Comparison of ENCODE assay signal across 22 mouse cellular contexts in genomic region chr6:146615891-146616290, GRCm38 (mm10). TPM values are rescaled to one million over a fixed set of nuclear protein-coding genes. Genes with fewer than 3 reads are reported as not detected.
DNase-seq lines count a peak whose midpoint lies in the region; ATAC-seq and TF ChIP-seq lines count a peak whose summit lies in the region.
"Had no signal": no experiment of that assay in that cellular context is flagged by ENCODE, and none has a peak within 500 bp of the region (broad histone marks: within the 10 kb centered on the region; RNA-seq: fewer than 3 reads in every experiment).

No protein-coding gene starts in this region.

- TF ChIP-seq CTCF in C2C12 (IDR thresholded peaks at IDR 0.05; ENCODE audit: control insufficient read depth, insufficient read depth, insufficient read length) = no peak

- peak; percentile 21 for ATAC-seq in inflammation-experienced regulatory T-cells, adult 6 months
- ATAC-seq: activated CD4-positive, CD25-positive, alpha-beta regulatory T cell, adult 4 months; forebrain, embryonic 13.5 days; forebrain, embryonic 15.5 days; forebrain, postnatal 0 days had no signal

- H3ac ChIP-seq in C2C12 (ENCODE audit: control insufficient read depth, insufficient read length, low read depth) = no peak overlapping the region

- H3K79me3 ChIP-seq in C2C12 (ENCODE audit: low read depth) = no peaks in the 10 kb centered on the region

- no peaks in the 10 kb centered on the region for H3K27me3 ChIP-seq in C2C12 (ENCODE audit: control insufficient read depth, insufficient read depth, insufficient read length)
- H3K27me3 ChIP-seq: embryonic facial prominence, embryonic 12.5 days; forebrain, embryonic 13.5 days; forebrain, embryonic 15.5 days had no signal

- H3K4me3 ChIP-seq in C2C12 (ENCODE audit: insufficient read depth, poor library complexity, severe bottlenecking) = no peak overlapping the region
- H3K4me3 ChIP-seq: embryonic facial prominence, embryonic 10.5 days; embryonic facial prominence, embryonic 12.5 days; forebrain, embryonic 13.5 days; forebrain, embryonic 15.5 days had no signal

- H3K36me3 ChIP-seq in C2C12 (ENCODE audit: control insufficient read depth, insufficient read depth) = no peaks in the 10 kb centered on the region

- peak; percentile 78 for DNase-seq in heart, adult 11 months
- no peak for DNase-seq in heart, postnatal 14 days
- DNase-seq in 3T3-L1 (ENCODE audit: low read depth, low spot score) = peak; percentile 48
- no peak for DNase-seq in cerebellum, adult 9-11 months
- DNase-seq in urinary bladder, postnatal 10 days (ENCODE audit: low spot score) = no peak
- DNase-seq: adrenal gland, adult 8-10 months; adrenal gland, postnatal 14 days; adrenal gland, postnatal 36 days; B cell, adult 2 months; cerebellum, adult 11-12 months; cerebellum, adult 2 months; cerebellum, adult 9-10 months; cerebellum, postnatal 14 days; cerebellum, postnatal 36 days; forebrain, postnatal 0 days had no signal

- intact Hi-C loops in heart, postnatal 14 days (cut with DNase I) = no loop called here

- no peaks in the 10 kb centered on the region for H3K79me2 ChIP-seq in C2C12 (ENCODE audit: control insufficient read depth, insufficient read depth)

TF ChIP-seq in C2C12, 6 proteins besides CTCF, POLR2A, EP300 and RAD21:
- TF ChIP-seq USF1 (IDR thresholded peaks at IDR 0.05; ENCODE audit: low read depth) (peak; percentile 20), FOSL1 (IDR thresholded peaks at IDR 0.05; ENCODE audit: insufficient read depth, low read length, poor library complexity, severe bottlenecking) (no peak), MAX (IDR thresholded peaks at IDR 0.05) (no peak), CEBPB (IDR thresholded peaks at IDR 0.05; ENCODE audit: low read depth) (no peak), MYOG (IDR thresholded peaks at IDR 0.05; ENCODE audit: control insufficient read depth, extremely low read depth, insufficient read length) (no peak)
TF ChIP-seq in C2C12: peak in this region for 1.

RNA-seq across cellular contexts. Expression of gene Med21, which starts 26.5 kb away (rescaled TPM):
- 10 to 100 TPM; 51.3 to 55.2 TPM for total RNA-seq in heart, postnatal 14 days (2021)
- polyA plus RNA-seq in C2C12 (2012; fragmentation: generic; extraction: Trizol) = 49.0 TPM
- 10 to 100 TPM; 58.0 to 64.2 (median 58.9) TPM for polyA plus RNA-seq in inflammation-experienced regulatory T-cells, adult 6 months (2017; shearing (Covaris generic))

RNA-seq across cellular contexts. Expression of gene Tm7sf3, which starts 26.7 kb away (rescaled TPM):
- total RNA-seq in heart, postnatal 14 days (2021) = 10 to 100 TPM; 18.1 to 19.9 TPM
- 5.8 TPM for polyA plus RNA-seq in C2C12 (2012; fragmentation: generic; extraction: Trizol)
- polyA plus RNA-seq in inflammation-experienced regulatory T-cells, adult 6 months (2017; shearing (Covaris generic)) = 1 to 10 TPM; 2.0 to 3.6 (median 3.0) TPM

RNA-seq across cellular contexts. Expression of gene Ints13, which starts 38.3 kb away (rescaled TPM):
- 10 to 100 TPM; 20.7 to 24.2 TPM for total RNA-seq in heart, postnatal 14 days (2021)
- 28.0 TPM for polyA plus RNA-seq in C2C12 (2012; fragmentation: generic; extraction: Trizol)
- 10 to 100 TPM; 54.4 to 76.9 (median 68.4) TPM for polyA plus RNA-seq in inflammation-experienced regulatory T-cells, adult 6 months (2017; shearing (Covaris generic))

RNA-seq across cellular contexts. Expression of gene Fgfr1op2, which starts 38.9 kb away (rescaled TPM):
- 10 to 100 TPM; 56.4 to 61.4 TPM for total RNA-seq in heart, postnatal 14 days (2021)
- polyA plus RNA-seq in C2C12 (2012; fragmentation: generic; extraction: Trizol) = 42.4 TPM
- polyA plus RNA-seq in inflammation-experienced regulatory T-cells, adult 6 months (2017; shearing (Covaris generic)) = 100 to 1,000 TPM in 1 of 3 experiments, 10 to 100 TPM in 2; 80.5 to 140 (median 88.8) TPM

Comparison
In these comparisons a context has a peak if more than half of its experiments do, and no peak if none do; other contexts are left out.
1. DNase-seq: peak in heart, adult 11 months (single experiment) and 3T3-L1 (single experiment); none in heart, postnatal 14 days (0 of 2), cerebellum, adult 9-11 months (single experiment) and urinary bladder, postnatal 10 days (single experiment).